Mouse (Mus musculus) gastrocnemius, adult 2 months (tissue): ENCODE data around the gene Tfap2d. TPM values are rescaled to one million over a fixed set of nuclear protein-coding genes. Genes with fewer than 3 reads are reported as not detected.

ENCODE experiments used
- DNase-seq: peaks from one replicate; pipeline ENCODE4 v3.0.0; 2022
- H3K27ac ChIP-seq: fragments of 200-600 bp; 2 replicates; pipeline ENCODE4 v1.8.1; 2022; ENCODE audit warnings: mild to moderate bottlenecking
- H3K4me3 ChIP-seq: fragments of 200-600 bp; 2 replicates; pipeline ENCODE4 v1.8.1; 2022; ENCODE audit warnings: mild to moderate bottlenecking, moderate library complexity
- CTCF ChIP-seq: fragments of 200-600 bp; IDR thresholded peaks from 2 replicates; pipeline ENCODE4 v1.8.1; 2022; ENCODE audit warnings: antibody characterized with exemption, mild to moderate bottlenecking, moderate library complexity
- intact Hi-C: fragments of 180-260 bp; cut with DNase I; formaldehyde crosslinking; loops from one replicate; pipeline ENCODE4 v1.15.1; 2025
- total RNA-seq, 2 experiments: library from RNA; stranded (reverse); gene quantifications; 2 replicates each; pipeline ENCODE4 v1.2.3; 2021

Gene Tfap2d
- total RNA-seq, 2 experiments from 2014 or later: not detected

GRCm38 (mm10) chr1:19213851-19214395, 111.1 kb downstream of the Tfap2d start:
- intact Hi-C loops: no loop called here
- DNase-seq: no peak
- TF ChIP-seq CTCF: no peak
- H3K27ac ChIP-seq: no peak overlapping the region
- H3K4me3 ChIP-seq: no peak overlapping the region

Other genes starting within 250 kb of the Tfap2d start
- not detected for gene Tfap2b, start 105.9 kb downstream of the Tfap2d start, total RNA-seq